Mouse (Mus musculus) monocyte, adult 5-6 weeks (primary cell): ENCODE measurements around the gene Rpl26. TPM values are rescaled to one million over a fixed set of nuclear protein-coding genes. Genes with fewer than 3 reads are reported as not detected.

Experiments used
- ATAC-seq: fragments of 153-309, 156-312 bp; replicated peaks from 2 replicates; pipeline ENCODE4 v1.8.0; 2017; ENCODE audit warnings: mild to moderate bottlenecking; ENCODE audit not compliant: low TSS enrichment, insufficient number of reproducible peaks, severe bottlenecking, poor library complexity, low FRiP score
- total RNA-seq: library from RNA; stranded (forward); fragments of 200-1000, 200-491, 200-594 nt; gene quantifications from 3 replicates; pipeline ENCODE4 v1.2.3, GENCODE M21; 2017

The Rpl26 gene
- total RNA-seq, 1 experiment from 2014 or later, result 4,104 TPM

- no peak for ATAC-seq
Observed at GRCm38 (mm10) chr11:68886091-68886490, 15.3 kb upstream of the Rpl26 start.

- ATAC-seq, result no peak
Observed at GRCm38 (mm10) chr11:68888253-68888652, 13.1 kb upstream of the Rpl26 start, which contains the start of gene Rnf222. Gene Rnf222 (plus strand): TSS chr11:68888553.

- no peak for ATAC-seq
Observed at GRCm38 (mm10) chr11:68888653-68889052, 12.7 kb upstream of the Rpl26 start.

- no peak for ATAC-seq
Observed at GRCm38 (mm10) chr11:68890625-68891024, 10.8 kb upstream of the Rpl26 start.

GRCm38 (mm10) chr11:68891823-68892222 lies 9.6 kb upstream of the Rpl26 start:
- no peak for ATAC-seq

- ATAC-seq, result no peak
Observed at GRCm38 (mm10) chr11:68892233-68892832, 9.1 kb upstream of the Rpl26 start.

- no peak for ATAC-seq
Observed at GRCm38 (mm10) chr11:68893911-68894464, 7.4 kb upstream of the Rpl26 start.

- no peak for ATAC-seq
Observed at GRCm38 (mm10) chr11:68896247-68896646, 5.1 kb upstream of the Rpl26 start.

- peak; percentile 57; the same call in 1 of the 2 replicates for ATAC-seq
Observed at GRCm38 (mm10) chr11:68897120-68897519, 4.3 kb upstream of the Rpl26 start.

GRCm38 (mm10) chr11:68897838-68898237 lies 3.5 kb upstream of the Rpl26 start:
- ATAC-seq, result no peak

- ATAC-seq, result no peak
Observed at GRCm38 (mm10) chr11:68898790-68899189, 2.6 kb upstream of the Rpl26 start.

GRCm38 (mm10) chr11:68899815-68900214 lies 1.6 kb upstream of the Rpl26 start:
- ATAC-seq, result no peak

GRCm38 (mm10) chr11:68900519-68901350 lies 648 bp upstream of the Rpl26 start:
- no peak; the same call in 1 of the 2 replicates for ATAC-seq

- ATAC-seq, result no peak
Observed at GRCm38 (mm10) chr11:68902047-68902364, 623 bp downstream of the Rpl26 start.

GRCm38 (mm10) chr11:68902367-68902766 lies 984 bp downstream of the Rpl26 start:
- ATAC-seq, result no peak

GRCm38 (mm10) chr11:68902823-68903222 lies 1.4 kb downstream of the Rpl26 start:
- no peak for ATAC-seq

GRCm38 (mm10) chr11:68903775-68904174 lies 2.4 kb downstream of the Rpl26 start:
- no peak for ATAC-seq

GRCm38 (mm10) chr11:68904375-68905137 lies 3.2 kb downstream of the Rpl26 start:
- no peak for ATAC-seq

GRCm38 (mm10) chr11:68905138-68905531 lies 3.8 kb downstream of the Rpl26 start:
- ATAC-seq, result no peak
